ENCODE assay signal across 13 mouse cellular contexts in genomic region chr15:61514324-61514723, GRCm38 (mm10).
DNase-seq lines count a peak whose midpoint lies in the region; ATAC-seq and TF ChIP-seq lines count a peak whose summit lies in the region.
"Had no signal": no experiment of that assay in that cellular context is flagged by ENCODE, and none has a peak within 500 bp of the region (broad histone marks: within the 10 kb centered on the region; RNA-seq: fewer than 3 reads in every experiment).

No protein-coding gene starts in this region.

- H3K4me2 ChIP-seq in intestine, embryonic 14.5 days (ENCODE audit: low read length), result no peak overlapping the region
- no peak overlapping the region for H3K4me2 ChIP-seq in intestine, postnatal 0 days (replicated peaks; ENCODE audit: low read depth)
- H3K4me2 ChIP-seq in intestine, embryonic 15.5 days (replicated peaks), result no peak overlapping the region
- H3K4me2 ChIP-seq: embryonic facial prominence, embryonic 13.5 days; midbrain, embryonic 13.5 days had no signal

- H3K27ac ChIP-seq in intestine, embryonic 14.5 days (ENCODE audit: low read depth), result peak overlapping the region; percentile 22; the same call in 1 of the 2 replicates
- H3K27ac ChIP-seq in intestine, postnatal 0 days (ENCODE audit: low read depth, low read length), result no peak overlapping the region
- no peak overlapping the region for H3K27ac ChIP-seq in intestine, embryonic 15.5 days
- H3K27ac ChIP-seq: embryonic facial prominence, embryonic 13.5 days; midbrain, embryonic 13.5 days had no signal

- no peak for DNase-seq in intestine, embryonic 14.5 days (ENCODE audit: low spot score)
- DNase-seq in NIH3T3 (ENCODE audit: low read depth), result peak; percentile 54
- DNase-seq in right cerebral cortex, postnatal 10 days (ENCODE audit: low spot score in 2 of 2), result peak; percentile 61 to 66
- DNase-seq in thymus, postnatal 10 days (ENCODE audit: low spot score in 2 of 2), result no peak
- DNase-seq in gastrocnemius, adult 8-10 months (ENCODE audit: low spot score in 2 of 2), result no peak
- DNase-seq: adrenal gland, postnatal 14 days; cerebellum, postnatal 36 days; kidney, postnatal 25 days; spleen, adult 18-20 months had no signal

- H3K27me3 ChIP-seq in intestine, embryonic 14.5 days (replicated peaks; ENCODE audit: control insufficient read depth, insufficient read depth, low read length), result no peaks in the 10 kb centered on the region
- H3K27me3 ChIP-seq in intestine, postnatal 0 days (replicated peaks; ENCODE audit: control insufficient read depth, insufficient read depth, low read length), result no peaks in the 10 kb centered on the region
- H3K27me3 ChIP-seq in intestine, embryonic 15.5 days (replicated peaks), result no peaks in the 10 kb centered on the region
- H3K27me3 ChIP-seq: embryonic facial prominence, embryonic 13.5 days; midbrain, embryonic 13.5 days had no signal

- H3K4me3 ChIP-seq in intestine, embryonic 14.5 days (ENCODE audit: low read depth, low read length), result no peak overlapping the region
- no peak overlapping the region for H3K4me3 ChIP-seq in intestine, postnatal 0 days (ENCODE audit: low read depth, low read length)
- no peak overlapping the region for H3K4me3 ChIP-seq in intestine, embryonic 15.5 days (replicated peaks)
- H3K4me3 ChIP-seq: embryonic facial prominence, embryonic 13.5 days; midbrain, embryonic 13.5 days had no signal

- no peaks in the 10 kb centered on the region for H3K9me3 ChIP-seq in intestine, embryonic 14.5 days (ENCODE audit: control insufficient read depth, low read length)
- no peaks in the 10 kb centered on the region for H3K9me3 ChIP-seq in intestine, postnatal 0 days (ENCODE audit: control insufficient read depth)
- H3K9me3 ChIP-seq in intestine, embryonic 15.5 days, result no peaks in the 10 kb centered on the region
- H3K9me3 ChIP-seq: embryonic facial prominence, embryonic 13.5 days; midbrain, embryonic 13.5 days had no signal

- H3K4me1 ChIP-seq in intestine, embryonic 14.5 days (replicated peaks; ENCODE audit: control insufficient read depth, insufficient read depth, low read length), result peaks cover 9% of the 10 kb centered on the region
- 0 out of 2 replicates have a peak, but pooled peaks cover 3% of the 10 kb centered on the region for H3K4me1 ChIP-seq in intestine, postnatal 0 days (replicated peaks; ENCODE audit: control insufficient read depth, insufficient read depth, low read length)
- H3K4me1 ChIP-seq in intestine, embryonic 15.5 days (replicated peaks), result no peaks in the 10 kb centered on the region
- H3K4me1 ChIP-seq: midbrain, embryonic 13.5 days had no signal

- H3K9ac ChIP-seq in intestine, embryonic 14.5 days (ENCODE audit: low read length), result no peak overlapping the region
- no peak overlapping the region for H3K9ac ChIP-seq in intestine, postnatal 0 days (ENCODE audit: low read depth, low read length)
- H3K9ac ChIP-seq in intestine, embryonic 15.5 days, result no peak overlapping the region
- H3K9ac ChIP-seq: embryonic facial prominence, embryonic 13.5 days; midbrain, embryonic 13.5 days had no signal

- no peaks in the 10 kb centered on the region for H3K36me3 ChIP-seq in intestine, embryonic 14.5 days (ENCODE audit: control insufficient read depth, insufficient read depth, low read length)
- no peaks in the 10 kb centered on the region for H3K36me3 ChIP-seq in intestine, postnatal 0 days (ENCODE audit: control insufficient read depth, insufficient read depth)
- no peaks in the 10 kb centered on the region for H3K36me3 ChIP-seq in intestine, embryonic 15.5 days
- H3K36me3 ChIP-seq: embryonic facial prominence, embryonic 13.5 days; midbrain, embryonic 13.5 days had no signal

- no peak for ATAC-seq in intestine, embryonic 14.5 days (replicated peaks; ENCODE audit: low FRiP score, low TSS enrichment, low read depth)
- no peak for ATAC-seq in intestine, postnatal 0 days
- ATAC-seq in intestine, embryonic 15.5 days, result 0 out of 2 replicates have a peak, but pooled peaks have one; percentile 41
- ATAC-seq: midbrain, embryonic 13.5 days had no signal

- 33% methylated on average over 1 of the region's 1 CpGs for WGBS in intestine, embryonic 14.5 days
- 40% methylated on average over 1 of the region's 1 CpGs for WGBS in intestine, postnatal 0 days
- 30% methylated on average over 1 of the region's 1 CpGs for whole genome bisulfite sequencing in intestine, embryonic 15.5 days

- no peak for TF ChIP-seq CTCF in intestine, postnatal 0 days (IDR thresholded peaks at IDR 0.05; ENCODE audit: low read depth)

Comparison
In these comparisons a context has a peak if more than half of its experiments do, and no peak if none do; other contexts are left out.
1. DNase-seq: peak in NIH3T3 (single experiment) and right cerebral cortex, postnatal 10 days (2 of 2); none in intestine, embryonic 14.5 days (single experiment), thymus, postnatal 10 days (0 of 2) and gastrocnemius, adult 8-10 months (0 of 2).